Mouse (Mus musculus) CH12.LX (cell line): ENCODE measurements at regions not wholly inside any gene's neighbourhood (a gene's known extent, or its start where the extent isn't known, plus 50 kb on each side); places are given as distances from the start of the nearest gene placed in this dataset.

Experiments used
- DNase-seq: peaks from one replicate; pipeline ENCODE4 v3.0.0-alpha.2; 2013; ENCODE audit errors: extremely low read depth
- H3K27ac ChIP-seq: 2 replicates; pipeline ENCODE4 v1.5.1; 2012; ENCODE audit warnings: low read depth, mild to moderate bottlenecking, control low read depth, moderate library complexity; ENCODE audit not compliant: insufficient read depth
- H3K27me3 ChIP-seq: replicated peaks from 2 replicates; pipeline ENCODE3; 2012; ENCODE audit warnings: inconsistent platforms
- H3K36me3 ChIP-seq, 2 experiments: replicated peaks in 1 of 2; 2 replicates each; pipeline versions ENCODE3 to v1.6.1; 2012; ENCODE audit warnings: inconsistent platforms in 1 of 2, low read length in 1 of 2, mild to moderate bottlenecking in 1 of 2, mixed read lengths in 1 of 2, moderate library complexity in 1 of 2; ENCODE audit not compliant: control insufficient read depth in 1 of 2, insufficient read depth in 1 of 2
- H3K4me1 ChIP-seq, 2 experiments: 2 replicates each; pipeline ENCODE4 v1.6.1; 2012; ENCODE audit warnings: inconsistent platforms in 1 of 2, moderate library complexity in 1 of 2; ENCODE audit not compliant: insufficient read depth in 2 of 2, control insufficient read depth in 1 of 2
- H3K4me2 ChIP-seq: 2 replicates; pipeline ENCODE4 v1.6.1; 2012; ENCODE audit warnings: low read depth, mild to moderate bottlenecking, control low read depth; ENCODE audit not compliant: poor library complexity, insufficient read depth, severe bottlenecking
- H3K4me3 ChIP-seq, 3 experiments: fragments of 150-350 bp in 1 of 3; sonication (generic) in 1 of 3; replicated peaks in 1 of 3; 2 replicates each; pipeline versions ENCODE3 to v1.5.1; 2011 to 2012; ENCODE audit warnings: low read depth in 2 of 3, low read length in 2 of 3, mild to moderate bottlenecking in 2 of 3, moderate library complexity in 2 of 3, control low read depth in 1 of 3, improper control_type of control experiment in 1 of 3, inconsistent platforms in 1 of 3, mixed read lengths in 1 of 3; ENCODE audit not compliant: poor library complexity in 1 of 3
- H3K79me2 ChIP-seq: replicated peaks from 2 replicates; pipeline ENCODE4 v1.6.1; 2012; ENCODE audit warnings: mild to moderate bottlenecking, moderate library complexity; ENCODE audit not compliant: control insufficient read depth, poor library complexity, insufficient read depth, severe bottlenecking; ENCODE audit errors: extremely low read depth
- H3K9ac ChIP-seq: 2 replicates; pipeline ENCODE4 v1.6.1; 2012; ENCODE audit warnings: low read depth, mild to moderate bottlenecking, control low read depth, moderate library complexity; ENCODE audit not compliant: insufficient read depth
- H3K9me3 ChIP-seq: replicated peaks from 2 replicates; pipeline ENCODE3; 2012; ENCODE audit warnings: low read length, inconsistent platforms, mixed read lengths
- BHLHE40 ChIP-seq: IDR thresholded peaks from 2 replicates; pipeline ENCODE4 v1.6.1; 2011; ENCODE audit warnings: mild to moderate bottlenecking, low read depth, low read length, improper control_type of control experiment
- CHD2 ChIP-seq: IDR thresholded peaks from 2 replicates; pipeline ENCODE4 v1.6.1; 2011; ENCODE audit warnings: low read length, improper control_type of control experiment
- CTCF ChIP-seq, 2 experiments: IDR thresholded peaks in 1 of 2; conservative IDR thresholded peaks in 1 of 2; 2 replicates each; pipeline ENCODE4 v1.5.1; 2011 to 2012; ENCODE audit warnings: low read depth in 2 of 2, low read length in 2 of 2, improper control_type of control experiment in 1 of 2, inconsistent platforms in 1 of 2, mild to moderate bottlenecking in 1 of 2, moderate library complexity in 1 of 2
- ELF1 ChIP-seq: IDR thresholded peaks from 2 replicates; pipeline ENCODE4 v1.6.1; 2014; ENCODE audit warnings: low read depth, mild to moderate bottlenecking, inconsistent platforms, low read length, improper control_type of control experiment
- GABPA ChIP-seq: IDR thresholded peaks from 2 replicates; pipeline ENCODE4 v1.6.1; 2012; ENCODE audit warnings: low read depth, low read length, improper control_type of control experiment, inconsistent platforms; ENCODE audit not compliant: insufficient replicate concordance
- HCFC1 ChIP-seq: IDR thresholded peaks from 2 replicates; pipeline ENCODE4 v1.6.1; 2012; ENCODE audit warnings: low read depth, mild to moderate bottlenecking, inconsistent platforms, low read length, improper control_type of control experiment
- MAFK ChIP-seq: IDR thresholded peaks from 2 replicates; pipeline ENCODE4 v1.6.1; 2011; ENCODE audit warnings: low read length, improper control_type of control experiment; ENCODE audit not compliant: insufficient replicate concordance
- MAX ChIP-seq: IDR thresholded peaks from 2 replicates; pipeline ENCODE4 v1.6.1; 2011; ENCODE audit warnings: low read length, improper control_type of control experiment
- MXI1 ChIP-seq: IDR thresholded peaks from 2 replicates; pipeline ENCODE4 v1.6.1; 2011; ENCODE audit warnings: mild to moderate bottlenecking, low read depth, low read length, improper control_type of control experiment
- NELFE ChIP-seq: IDR thresholded peaks from 2 replicates; pipeline ENCODE4 v1.6.1; 2011; ENCODE audit warnings: low read depth, low read length, improper control_type of control experiment
- NRF1 ChIP-seq: IDR thresholded peaks from 2 replicates; pipeline ENCODE4 v1.6.1; 2014; ENCODE audit warnings: low read depth, mild to moderate bottlenecking, inconsistent platforms, low read length, improper control_type of control experiment, moderate library complexity
- POLR2AphosphoS2 ChIP-seq: IDR thresholded peaks from 2 replicates; pipeline ENCODE4 v1.6.1; 2011; ENCODE audit warnings: low read depth, low read length, improper control_type of control experiment
- RCOR1 ChIP-seq: conservative IDR thresholded peaks from 2 replicates; pipeline ENCODE4 v1.6.1; 2012; ENCODE audit warnings: low read depth, mild to moderate bottlenecking, inconsistent platforms, low read length, improper control_type of control experiment
- SIN3A ChIP-seq: IDR thresholded peaks from 2 replicates; pipeline ENCODE4 v1.6.1; 2012; ENCODE audit warnings: low read length, improper control_type of control experiment, inconsistent platforms
- TBP ChIP-seq: conservative IDR thresholded peaks from 2 replicates; pipeline ENCODE4 v1.6.1; 2011; ENCODE audit warnings: low read depth, low read length, improper control_type of control experiment
- USF1 ChIP-seq: IDR thresholded peaks from 2 replicates; pipeline ENCODE4 v1.6.1; 2014; ENCODE audit warnings: low read depth, mild to moderate bottlenecking, inconsistent platforms, low read length, improper control_type of control experiment
- ZC3H11A ChIP-seq: IDR thresholded peaks from 2 replicates; pipeline ENCODE4 v1.6.1; 2012; ENCODE audit warnings: low read depth, mild to moderate bottlenecking, inconsistent platforms, low read length, improper control_type of control experiment
- ZNF384 ChIP-seq: IDR thresholded peaks from 2 replicates; pipeline ENCODE4 v1.6.1; 2012; ENCODE audit warnings: low read depth, low read length, improper control_type of control experiment, inconsistent platforms
- dilution Hi-C: fragments of 300-500 bp; cut with MboI; formaldehyde crosslinking; loops from 2 replicates; pipeline ENCODE4 v1.14.3; 2020; ENCODE audit warnings: low sequenced_read_pairs; ENCODE audit not compliant: extremely low pct_unique_long_range_greater_than_20kb, extremely low pct_ligation_motif_present
- in situ Hi-C: fragments of 300-500 bp; cut with MboI; formaldehyde crosslinking; loops from 3 replicates; pipeline ENCODE4 v1.14.3; 2019; ENCODE audit warnings: low sequenced_read_pairs, low pct_ligation_motif_present, low pct_unique_long_range_greater_than_20kb, mixed read lengths

DNA sequence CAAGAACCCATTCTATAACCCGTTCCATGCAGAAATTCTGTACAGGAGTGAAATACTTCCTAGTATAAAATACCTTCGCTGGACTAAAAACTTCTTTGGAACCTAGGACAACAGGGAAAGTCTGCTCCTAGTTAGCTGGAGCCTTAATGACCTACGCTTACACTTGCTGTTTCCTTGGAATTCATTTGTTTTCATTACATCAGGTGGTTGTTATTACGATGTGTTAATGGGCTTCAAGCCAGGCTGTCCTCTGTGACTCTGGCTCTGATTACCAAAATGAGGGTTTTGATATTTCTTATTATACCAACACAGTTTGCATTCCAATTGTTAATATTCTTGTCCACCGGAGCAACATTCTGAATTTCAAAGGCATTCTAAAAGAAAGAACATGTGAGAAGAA is 313.6 kb upstream of the Adgrl4 start:
- Histone ChIP-seq H3K4me2 (no peak overlapping the region), H3K4me3 (no peak overlapping the region), H3K9ac (no peak overlapping the region), H3K36me3 (no peaks in the 10 kb centered on the region), H3K27ac (no peak overlapping the region), H3K4me1 (no peaks in the 10 kb centered on the region), H3K9me3 (peaks cover 26% of the 10 kb centered on the region), H3K27me3 (no peaks in the 10 kb centered on the region), H3K79me2 (no peaks in the 10 kb centered on the region; the same call in 1 of the 2 replicates)
- in situ Hi-C loops = no loop called here
- dilution Hi-C loops = no loop called here
- TF ChIP-seq MXI1 (no peak), NRF1 (no peak), ZC3H11A (no peak), CTCF (conservative IDR thresholded peaks at IDR 0.05 in 1 of 2, IDR thresholded peaks at IDR 0.05 in 1 of 2; ENCODE audit: low read depth in 2 of 2, low read length in 2 of 2) (no peak), POLR2AphosphoS2 (no peak), MAX (no peak), ELF1 (no peak), MAFK (no peak)
- DNase-seq = no peak

DNA sequence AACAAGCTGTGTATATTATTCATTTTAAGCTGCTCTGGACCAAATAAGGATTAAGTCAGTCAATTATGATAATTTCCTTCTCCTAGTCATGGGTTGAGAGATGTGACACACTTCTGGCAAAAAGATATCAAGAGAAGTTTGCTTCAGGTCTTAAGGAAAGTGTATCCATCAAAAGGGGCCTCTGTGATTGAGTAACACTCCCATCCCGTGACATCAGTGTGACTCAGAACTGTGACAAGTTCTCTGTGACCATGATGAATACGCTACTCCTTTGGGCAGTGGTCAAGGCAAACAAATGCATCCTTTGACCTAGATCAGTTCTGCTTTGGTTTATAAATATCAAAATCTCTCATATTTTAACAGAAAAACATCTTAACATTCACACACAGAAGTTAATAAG is 290.8 kb upstream of the Adgrl4 start:
- TF ChIP-seq TBP (no peak), BHLHE40 (no peak), GABPA (no peak), HCFC1 (no peak), NELFE (no peak), CHD2 (no peak), RCOR1 (no peak), USF1 (no peak), ELF1 (no peak), ZNF384 (no peak), NRF1 (no peak), SIN3A (no peak)
- TF ChIP-seq, all 38 proteins: peak for 0
- Histone ChIP-seq H3K4me2 (no peak overlapping the region), H3K36me3 (no peaks in the 10 kb centered on the region), H3K27ac (no peak overlapping the region), H3K79me2 (no peaks in the 10 kb centered on the region), H3K27me3 (no peaks in the 10 kb centered on the region), H3K9ac (no peak overlapping the region), H3K9me3 (peaks cover 18% of the 10 kb centered on the region), H3K4me1 (no peaks in the 10 kb centered on the region), H3K4me3 (no peak overlapping the region)
- DNase-seq = no peak
- in situ Hi-C loops = no loop called here
- dilution Hi-C loops = no loop called here
